Mouse (Mus musculus): Measurements from ENCODE around the gene Adamtsl1.

Gene Adamtsl1

DNA sequence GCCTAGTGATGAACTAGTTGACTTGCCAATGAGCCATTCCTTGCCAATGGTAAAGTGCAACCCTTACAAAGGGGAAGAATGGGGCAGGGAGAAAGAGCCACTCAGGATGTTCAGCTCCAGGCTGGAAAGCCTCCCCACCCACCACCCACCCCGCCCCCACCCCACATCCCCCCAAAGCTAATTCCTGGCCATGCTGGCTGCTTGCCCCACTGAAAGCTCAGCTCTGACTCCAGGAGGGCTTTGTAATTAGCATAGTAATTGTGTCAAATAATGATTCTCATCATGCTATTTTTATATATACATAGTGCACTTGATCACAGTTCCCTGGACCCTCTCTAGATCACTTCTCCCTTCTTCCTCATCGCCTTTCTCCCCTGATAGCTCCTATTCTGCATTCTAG is 798.4 kb downstream of the Adamtsl1 start:
- no peak for DNase-seq (ENCODE audit: low read depth, low spot score)

DNA sequence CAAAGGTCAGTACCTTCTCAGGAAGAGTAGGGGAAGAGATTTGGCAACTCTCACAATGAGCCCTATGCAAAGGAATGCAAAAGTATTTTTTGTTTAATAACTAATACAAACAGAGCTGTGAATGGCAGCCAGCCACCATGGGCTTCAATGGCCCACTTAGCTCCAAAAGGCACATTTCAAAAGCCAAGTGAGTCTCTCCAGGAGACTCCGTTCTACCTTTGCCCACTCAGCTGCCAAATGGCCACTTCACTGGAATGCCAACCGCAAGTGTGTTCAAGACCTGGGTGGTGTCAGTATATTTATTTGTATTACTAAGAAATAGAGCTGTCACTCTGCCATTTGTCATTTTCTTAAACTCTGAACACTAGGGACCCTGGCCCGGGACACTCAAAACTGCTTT is 800.5 kb downstream of the Adamtsl1 start:
- no peak for DNase-seq (ENCODE audit: low read depth, low spot score)

DNA sequence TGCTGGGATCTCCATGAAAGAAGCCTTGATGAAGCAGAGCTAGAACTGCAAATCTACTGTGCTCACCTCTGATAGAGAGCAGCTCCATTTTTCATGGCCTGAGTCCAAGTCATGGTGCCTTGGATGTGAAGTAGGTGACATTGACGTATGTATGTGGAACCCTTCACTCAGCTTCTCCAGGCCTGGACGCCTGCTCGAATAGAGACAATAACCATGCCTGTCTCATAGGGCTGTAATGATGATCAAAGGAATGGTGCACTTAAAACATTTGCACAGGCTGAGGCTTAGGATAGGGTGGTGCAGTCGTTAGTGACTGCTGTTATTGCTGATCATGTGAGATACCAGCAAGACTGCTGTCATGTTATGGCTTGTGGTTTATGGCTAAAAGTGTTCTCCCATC is 801.1 kb downstream of the Adamtsl1 start:
- no peak for DNase-seq (ENCODE audit: low read depth, low spot score)

DNA sequence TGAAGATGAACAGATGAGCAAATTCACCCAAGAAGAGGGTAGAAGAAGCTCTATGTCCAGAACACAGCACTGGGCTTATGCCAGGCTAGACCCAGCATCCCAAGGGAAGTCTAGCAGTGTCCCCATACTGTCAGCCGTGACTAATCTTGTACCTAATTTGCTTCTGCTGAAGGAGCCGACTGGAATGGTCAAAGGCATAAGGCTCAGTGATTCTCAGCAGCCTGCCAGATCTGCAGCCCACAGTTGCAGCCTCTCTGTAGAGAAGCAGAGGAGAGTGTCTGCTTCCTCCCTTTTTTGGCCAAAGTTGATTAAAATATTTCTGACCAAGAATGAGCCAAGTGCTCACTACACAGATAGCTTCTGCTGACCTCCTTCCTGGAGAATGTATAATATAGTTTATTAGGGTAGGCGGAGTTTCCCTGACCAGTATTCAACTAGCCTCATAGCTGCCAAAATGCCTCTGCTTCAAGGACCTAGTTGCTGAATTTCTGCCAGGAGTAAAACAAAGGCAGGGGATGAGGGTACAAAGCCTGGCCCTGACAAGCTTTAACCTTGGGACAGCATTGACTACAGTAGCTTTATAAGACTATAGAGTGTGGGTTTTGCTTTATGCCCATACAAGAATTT is 804.1 kb downstream of the Adamtsl1 start:
- no peak for DNase-seq (ENCODE audit: low read depth, low spot score)

GRCm38 (mm10) chr4:86325411-86325810 is 811.4 kb downstream of the Adamtsl1 start:
- DNase-seq (ENCODE audit: low read depth, low spot score) = no peak

- no peak for DNase-seq (ENCODE audit: low read depth, low spot score)
Measured at GRCm38 (mm10) chr4:86326003-86326402, 812.0 kb downstream of the Adamtsl1 start.

DNA sequence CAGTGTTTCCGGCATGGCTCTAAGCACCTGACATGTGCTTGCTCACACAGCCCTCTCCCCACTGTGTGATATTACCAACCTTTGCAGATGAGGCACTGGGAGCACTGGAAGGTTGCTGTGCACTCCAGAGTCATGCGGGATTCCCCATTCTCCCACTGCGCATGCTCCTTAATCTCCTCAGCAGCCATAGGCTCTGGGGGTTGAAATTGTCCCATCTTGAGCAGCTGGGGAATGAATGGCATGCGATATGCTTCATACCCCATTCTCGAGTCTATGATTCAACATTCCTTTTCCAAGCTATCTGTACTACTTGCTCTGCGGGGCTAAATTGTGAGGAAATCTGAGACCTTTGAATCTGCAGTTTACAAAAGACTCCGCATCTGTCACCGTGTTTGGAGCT is 812.7 kb downstream of the Adamtsl1 start:
- no peak for DNase-seq (ENCODE audit: low read depth, low spot score)

DNA sequence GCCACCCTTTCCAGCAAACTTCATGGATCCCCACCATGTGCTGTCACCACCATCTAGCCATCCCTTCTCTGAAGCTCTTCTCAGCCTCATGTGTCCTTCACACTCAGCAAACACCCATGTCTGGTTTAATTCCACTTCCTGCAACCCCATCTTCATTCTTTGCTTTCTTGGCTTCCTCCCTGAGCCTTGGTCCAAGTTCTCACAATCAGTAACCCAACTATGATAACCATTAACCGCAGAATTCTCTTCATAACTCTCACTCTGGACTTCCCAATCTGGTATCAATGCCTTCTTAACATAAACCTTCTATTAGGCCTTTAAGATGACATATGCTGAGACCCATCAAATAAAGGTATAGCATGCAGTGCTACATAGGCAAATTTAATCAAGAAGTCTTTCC is 815.5 kb downstream of the Adamtsl1 start:
- DNase-seq (ENCODE audit: low read depth, low spot score) = no peak

DNA sequence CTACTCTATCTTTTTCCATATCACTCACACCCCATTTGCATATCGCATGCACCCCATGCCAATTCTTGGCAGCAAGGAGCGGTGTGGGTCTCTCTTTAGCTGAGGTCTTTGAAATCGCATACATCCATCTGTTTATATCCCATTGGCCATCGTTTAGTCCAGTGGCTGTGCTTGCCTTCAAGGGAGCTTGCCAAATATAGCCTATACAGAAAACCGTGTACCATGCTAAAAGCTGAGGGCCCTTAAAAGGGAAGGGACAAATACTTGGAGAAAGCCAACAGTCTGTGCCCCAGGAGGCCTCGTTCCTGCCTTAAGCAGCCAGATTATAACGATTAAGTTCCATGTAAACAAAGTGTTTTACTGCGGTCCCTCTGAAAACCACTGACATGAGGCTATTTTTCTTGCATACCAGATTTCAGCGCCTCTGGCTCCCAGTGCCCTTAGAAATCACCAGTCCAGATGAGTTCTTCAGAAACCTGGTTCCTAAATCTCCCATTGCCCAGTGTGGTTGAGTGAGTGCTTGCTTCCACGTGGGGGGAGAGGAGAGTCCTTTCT is 822.0 kb downstream of the Adamtsl1 start:
- DNase-seq (ENCODE audit: low read depth, low spot score) = no peak

DNA sequence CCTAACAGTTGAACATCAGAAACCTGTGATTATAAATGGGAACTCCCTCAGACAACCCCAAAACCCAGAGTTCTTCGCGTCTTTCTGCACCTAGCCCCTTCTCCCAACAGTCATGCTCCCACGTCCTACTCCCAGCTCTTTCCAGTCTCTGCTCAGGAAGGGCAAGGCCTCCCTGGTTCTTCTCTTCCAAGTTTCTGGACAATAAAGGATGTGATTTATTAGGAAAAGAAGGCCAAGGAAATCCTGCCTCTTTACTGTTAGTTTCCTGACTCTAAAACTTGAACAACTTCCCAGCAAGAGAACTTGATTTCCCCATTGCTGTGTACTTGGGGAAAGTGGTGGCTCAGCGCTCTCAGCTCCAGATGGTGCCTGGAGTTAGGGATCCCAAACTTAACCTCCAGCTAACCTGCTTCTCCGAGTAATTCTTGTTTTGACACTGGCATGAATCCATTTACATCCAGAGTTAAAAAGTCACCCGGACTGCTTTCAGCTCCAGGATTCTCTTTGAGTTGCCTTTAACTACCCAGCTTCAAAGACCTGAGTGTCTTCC is 823.3 kb downstream of the Adamtsl1 start:
- DNase-seq (ENCODE audit: low read depth, low spot score) = no peak

DNA sequence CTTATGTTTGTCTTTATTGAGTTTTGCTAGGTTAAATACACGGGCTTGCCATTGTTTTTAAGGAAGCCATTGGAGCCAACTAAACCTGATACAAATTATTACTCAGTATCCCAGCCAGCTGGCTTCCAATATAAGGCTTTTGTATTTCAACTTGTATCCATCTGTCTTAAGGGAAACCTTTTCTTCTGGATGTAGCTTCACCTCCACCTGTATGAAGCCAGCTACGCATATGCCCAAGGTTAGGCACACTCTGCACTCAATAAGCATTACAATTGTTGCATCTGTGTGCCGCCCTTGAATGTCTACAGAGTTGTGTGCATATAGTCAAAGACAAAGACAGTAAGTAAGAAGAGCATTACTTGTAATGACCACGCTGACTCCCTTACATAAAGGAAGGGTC is 835.4 kb downstream of the Adamtsl1 start:
- no peak for DNase-seq (ENCODE audit: low read depth, low spot score)

DNA sequence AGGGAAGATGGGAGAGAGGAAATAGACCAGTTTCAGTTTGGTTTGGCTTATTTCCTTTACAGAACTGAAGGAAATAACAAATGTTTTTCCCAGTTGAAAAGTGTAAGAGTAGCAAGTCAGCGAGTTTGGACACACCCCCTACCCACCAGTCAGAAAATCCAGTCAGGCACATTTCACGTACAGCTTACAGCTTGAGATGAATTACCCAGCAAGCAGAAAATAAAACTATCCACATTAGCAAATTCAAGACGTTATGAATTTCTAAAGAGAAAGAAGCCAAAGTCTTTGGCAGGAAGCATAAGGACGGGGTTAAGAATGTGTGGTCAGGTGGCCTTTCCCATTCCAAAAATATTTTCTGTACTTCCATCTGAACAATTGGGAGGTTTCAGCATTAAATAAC is 838.1 kb downstream of the Adamtsl1 start:
- DNase-seq (ENCODE audit: low read depth, low spot score) = no peak

- DNase-seq (ENCODE audit: low read depth, low spot score) = no peak
Measured at GRCm38 (mm10) chr4:86353550-86353949, 839.6 kb downstream of the Adamtsl1 start.

DNA sequence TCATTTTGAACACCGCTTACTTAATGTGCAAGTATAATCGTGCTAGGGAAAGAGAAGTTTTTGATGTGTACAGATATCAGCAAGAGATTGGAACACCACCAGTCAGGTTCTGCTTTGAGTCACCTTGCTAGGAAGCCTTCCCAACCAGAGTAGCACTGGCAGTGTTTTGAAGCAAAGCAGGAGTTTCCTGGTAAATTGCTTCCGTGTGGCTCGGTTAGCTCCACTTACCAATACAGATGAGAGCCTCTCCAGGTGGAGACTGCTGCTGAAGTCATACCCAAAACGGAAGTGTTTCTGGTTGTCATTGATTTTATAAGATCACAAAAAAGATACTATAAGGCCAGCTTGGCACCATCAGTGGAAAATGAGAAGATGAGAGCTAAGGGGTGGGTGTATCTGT is 845.4 kb downstream of the Adamtsl1 start:
- no peak for DNase-seq (ENCODE audit: low read depth, low spot score)

- DNase-seq (ENCODE audit: low read depth, low spot score) = no peak
Measured at GRCm38 (mm10) chr4:86369055-86369454, 855.1 kb downstream of the Adamtsl1 start.

- DNase-seq (ENCODE audit: low read depth, low spot score) = no peak
Measured at GRCm38 (mm10) chr4:86373166-86373565, 859.2 kb downstream of the Adamtsl1 start.

- DNase-seq (ENCODE audit: low read depth, low spot score) = no peak
Measured at GRCm38 (mm10) chr4:86383124-86383523, 869.2 kb downstream of the Adamtsl1 start.

- no peak for DNase-seq (ENCODE audit: low read depth, low spot score)
Measured at GRCm38 (mm10) chr4:86385121-86385520, 871.1 kb downstream of the Adamtsl1 start.

GRCm38 (mm10) chr4:86388430-86388829 is 874.5 kb downstream of the Adamtsl1 start:
- DNase-seq (ENCODE audit: low read depth, low spot score) = no peak

GRCm38 (mm10) chr4:86391176-86391575 is 877.2 kb downstream of the Adamtsl1 start:
- no peak for DNase-seq (ENCODE audit: low read depth, low spot score)

- DNase-seq (ENCODE audit: low read depth, low spot score) = no peak
Measured at GRCm38 (mm10) chr4:86395636-86396035, 881.7 kb downstream of the Adamtsl1 start.

DNA sequence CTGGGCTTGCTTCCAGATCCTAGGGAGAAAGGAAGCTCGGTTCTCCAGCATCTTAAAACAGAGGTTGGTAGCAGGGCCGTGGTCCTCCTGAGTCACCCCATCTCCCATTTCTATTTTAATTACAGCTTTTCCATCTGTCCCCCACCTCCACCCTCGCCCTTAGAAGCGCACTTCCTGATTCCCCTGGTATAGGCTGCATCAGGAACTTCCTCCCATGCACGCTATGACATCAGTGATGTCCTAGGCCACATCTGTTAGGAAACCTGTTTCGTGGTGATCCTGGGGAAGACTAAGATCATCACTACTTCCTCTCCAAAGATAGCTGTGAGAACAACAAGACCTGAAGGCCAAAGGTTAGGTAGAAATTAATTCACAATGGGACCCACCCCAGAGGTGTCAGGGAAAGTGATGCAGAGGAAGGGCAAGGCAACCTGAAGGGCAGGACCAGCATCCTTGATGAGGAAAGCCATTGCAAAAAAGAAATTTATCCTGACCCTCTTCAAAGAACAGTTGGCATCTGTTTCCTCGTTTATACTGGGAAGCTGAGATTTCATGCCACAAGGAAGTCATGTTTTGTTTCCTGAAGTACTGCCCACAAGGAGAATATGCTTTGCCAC is 882.8 kb downstream of the Adamtsl1 start:
- no peak for DNase-seq (ENCODE audit: low read depth, low spot score)

DNA sequence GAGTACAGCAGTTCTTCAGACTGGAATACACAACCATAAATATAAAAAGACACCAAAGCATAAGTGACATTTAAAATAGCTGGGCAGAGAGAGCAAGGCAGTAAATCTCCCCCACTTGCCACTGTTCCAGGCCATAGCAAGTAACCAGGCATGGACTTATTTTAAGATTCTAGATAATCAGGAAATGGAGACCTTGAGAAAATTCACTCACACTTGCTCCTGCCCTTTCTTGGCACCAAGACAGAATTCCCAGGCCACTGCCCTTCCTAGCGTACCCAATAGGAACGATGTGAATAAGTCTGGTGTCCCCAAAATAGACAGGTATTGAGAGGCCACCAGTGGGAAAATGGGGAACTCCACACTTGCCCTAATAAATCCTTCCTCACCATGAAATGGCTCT is 883.5 kb downstream of the Adamtsl1 start:
- DNase-seq (ENCODE audit: low read depth, low spot score) = no peak
